Mouse (Mus musculus): Measurements from ENCODE around the gene Spib. TPM values are rescaled to one million over a fixed set of nuclear protein-coding genes. Genes with fewer than 3 reads are reported as not detected.

Spib gene
- total and polyA plus RNA-seq, 2 experiments: 0.18 to 1.9 TPM

- 18% methylated on average over 1 of the region's 1 CpGs for WGBS
- Histone ChIP-seq H3K4me1 (ENCODE audit: control insufficient read depth, insufficient read depth, low read length) (peaks cover 25% of the 10 kb centered on the region), H3K79me2 (ENCODE audit: control insufficient read depth, insufficient read depth, low read length) (peaks cover 8% of the 10 kb centered on the region; the same call in 1 of the 2 replicates), H3K36me3 (ENCODE audit: control insufficient read depth, insufficient read depth, low read length) (no peaks in the 10 kb centered on the region), H3K4me3 (ENCODE audit: insufficient read depth, low read depth, low read length) (no peak overlapping the region), H3K27ac (replicated peaks; ENCODE audit: insufficient read depth, low read depth, low read length) (peak overlapping the region; percentile 64), H3K27me3 (ENCODE audit: control insufficient read depth, insufficient read depth, low read length) (no peaks in the 10 kb centered on the region), H3K9ac (ENCODE audit: low read depth, low read length) (no peak overlapping the region)
- no peak for TF ChIP-seq CTCF (IDR thresholded peaks at IDR 0.05; ENCODE audit: low read depth, low read length)
- TF ChIP-seq POLR2A (IDR thresholded peaks at IDR 0.05; ENCODE audit: extremely low read depth, insufficient read depth, low read length): no peak
- peak; percentile 79 for DNase-seq (ENCODE audit: extremely low read depth, low read depth, low spot score)
Observed at GRCm38 (mm10) chr7:44498922-44499321, 32.9 kb downstream of the Spib start.

GRCm38 (mm10) chr7:44497361-44498055 lies 34.4 kb downstream of the Spib start:
- H3K79me2 ChIP-seq (ENCODE audit: control insufficient read depth, insufficient read depth, low read length): peaks cover 8% of the 10 kb centered on the region; the same call in 1 of the 2 replicates
- WGBS: 27% methylated on average over 10 of the region's 10 CpGs
- H3K4me1 ChIP-seq (ENCODE audit: control insufficient read depth, insufficient read depth, low read length): peaks cover 25% of the 10 kb centered on the region
- H3K27me3 ChIP-seq (ENCODE audit: control insufficient read depth, insufficient read depth, low read length): no peaks in the 10 kb centered on the region
- H3K9ac ChIP-seq (ENCODE audit: low read depth, low read length): no peak overlapping the region
- no peak for TF ChIP-seq CTCF (IDR thresholded peaks at IDR 0.05; ENCODE audit: low read depth, low read length)
- no peak for TF ChIP-seq POLR2A (IDR thresholded peaks at IDR 0.05; ENCODE audit: extremely low read depth, insufficient read depth, low read length)
- no peak overlapping the region for H3K4me3 ChIP-seq (ENCODE audit: insufficient read depth, low read depth, low read length)
- no peaks in the 10 kb centered on the region for H3K36me3 ChIP-seq (ENCODE audit: control insufficient read depth, insufficient read depth, low read length)
- H3K27ac ChIP-seq (replicated peaks; ENCODE audit: insufficient read depth, low read depth, low read length): peak overlapping the region; percentile 72
- peak; percentile 97 for DNase-seq (ENCODE audit: extremely low read depth, low read depth, low spot score)

GRCm38 (mm10) chr7:44496771-44497109 lies 35.1 kb downstream of the Spib start:
- TF ChIP-seq POLR2A (IDR thresholded peaks at IDR 0.05; ENCODE audit: extremely low read depth, insufficient read depth, low read length) (no peak), CTCF (IDR thresholded peaks at IDR 0.05; ENCODE audit: low read depth, low read length) (no peak)
- no peaks in the 10 kb centered on the region for H3K27me3 ChIP-seq (ENCODE audit: control insufficient read depth, insufficient read depth, low read length)
- peak overlapping the region; percentile 67 for H3K4me3 ChIP-seq (ENCODE audit: insufficient read depth, low read depth, low read length)
- H3K27ac ChIP-seq (replicated peaks; ENCODE audit: insufficient read depth, low read depth, low read length): peak overlapping the region; percentile 25
- no peak for DNase-seq (ENCODE audit: extremely low read depth, low read depth, low spot score)
- H3K4me1 ChIP-seq (ENCODE audit: control insufficient read depth, insufficient read depth, low read length): peaks cover 25% of the 10 kb centered on the region
- peaks cover 8% of the 10 kb centered on the region; the same call in 1 of the 2 replicates for H3K79me2 ChIP-seq (ENCODE audit: control insufficient read depth, insufficient read depth, low read length)
- 2% methylated on average over 26 of the region's 26 CpGs for WGBS
- H3K9ac ChIP-seq (ENCODE audit: low read depth, low read length): peak overlapping the region; percentile 45
- no peaks in the 10 kb centered on the region for H3K36me3 ChIP-seq (ENCODE audit: control insufficient read depth, insufficient read depth, low read length)

- H3K4me1 ChIP-seq (ENCODE audit: control insufficient read depth, insufficient read depth, low read length): peaks cover 25% of the 10 kb centered on the region
- peak within 1 kb of the TSS; percentile 67 for H3K4me3 ChIP-seq (ENCODE audit: insufficient read depth, low read depth, low read length)
- WGBS: under 1% methylated on average over 58 of the region's 58 CpGs
- H3K27me3 ChIP-seq (ENCODE audit: control insufficient read depth, insufficient read depth, low read length): no peaks in the 10 kb centered on the region
- peak; percentile 91 for DNase-seq (ENCODE audit: extremely low read depth, low read depth, low spot score)
- H3K9ac ChIP-seq (ENCODE audit: low read depth, low read length): peak within 1 kb of the TSS; percentile 73
- peak within 1 kb of the TSS; percentile 77 for H3K27ac ChIP-seq (replicated peaks; ENCODE audit: insufficient read depth, low read depth, low read length)
- TF ChIP-seq POLR2A (IDR thresholded peaks at IDR 0.05; ENCODE audit: extremely low read depth, insufficient read depth, low read length): peak; percentile 33; the same call in 1 of the 2 replicates
- no peak for TF ChIP-seq CTCF (IDR thresholded peaks at IDR 0.05; ENCODE audit: low read depth, low read length)
- no peaks in the 10 kb centered on the region for H3K36me3 ChIP-seq (ENCODE audit: control insufficient read depth, insufficient read depth, low read length)
- peaks cover 8% of the 10 kb centered on the region; the same call in 1 of the 2 replicates for H3K79me2 ChIP-seq (ENCODE audit: control insufficient read depth, insufficient read depth, low read length)
Observed at GRCm38 (mm10) chr7:44495992-44496770, 35.7 kb downstream of the Spib start, which contains the start of the genes Emc10 and Fam71e1. TSS of gene Emc10 (minus strand) at chr7:44496529. TSS of gene Fam71e1 (plus strand) at chr7:44496581.

- Histone ChIP-seq H3K4me1 (ENCODE audit: control insufficient read depth, insufficient read depth, low read length) (peaks cover 25% of the 10 kb centered on the region), H3K36me3 (ENCODE audit: control insufficient read depth, insufficient read depth, low read length) (no peaks in the 10 kb centered on the region), H3K4me3 (ENCODE audit: insufficient read depth, low read depth, low read length) (no peak overlapping the region), H3K79me2 (ENCODE audit: control insufficient read depth, insufficient read depth, low read length) (peaks cover 8% of the 10 kb centered on the region; the same call in 1 of the 2 replicates), H3K27ac (replicated peaks; ENCODE audit: insufficient read depth, low read depth, low read length) (no peak overlapping the region), H3K9ac (ENCODE audit: low read depth, low read length) (no peak overlapping the region), H3K27me3 (ENCODE audit: control insufficient read depth, insufficient read depth, low read length) (no peaks in the 10 kb centered on the region)
- 65% methylated on average over 7 of the region's 7 CpGs for WGBS
- TF ChIP-seq CTCF (IDR thresholded peaks at IDR 0.05; ENCODE audit: low read depth, low read length): no peak
- no peak for DNase-seq (ENCODE audit: extremely low read depth, low read depth, low spot score)
Observed at GRCm38 (mm10) chr7:44495086-44495485, 36.8 kb downstream of the Spib start.
